In genomic region chr11:98088224-98088623, GRCm38 (mm10) we compare ENCODE assay signal across 8 mouse cellular contexts. TPM values are rescaled to one million over a fixed set of nuclear protein-coding genes. Genes with fewer than 3 reads are reported as not detected.
DNase-seq lines count a peak whose midpoint lies in the region; ATAC-seq lines count a peak whose summit lies in the region.

No protein-coding gene starts in this region.

- 50% methylated on average over 7 of the region's 7 CpGs for WGBS in neural tube, embryonic 13.5 days
- WGBS in forebrain, embryonic 16.5 days: 44% methylated on average over 7 of the region's 7 CpGs

- no peaks in the 10 kb centered on the region for H3K27me3 ChIP-seq in neural tube, embryonic 13.5 days
- H3K27me3 ChIP-seq in forebrain, embryonic 16.5 days (replicated peaks; ENCODE audit: control insufficient read depth, insufficient read depth, low read length): no peaks in the 10 kb centered on the region

- no peak overlapping the region for H3K4me3 ChIP-seq in neural tube, embryonic 13.5 days
- no peak overlapping the region for H3K4me3 ChIP-seq in forebrain, embryonic 16.5 days (replicated peaks; ENCODE audit: low read length)

- no peak for DNase-seq in neural tube, embryonic 10.5 days (ENCODE audit: extremely low spot score, low spot score)
- peak; percentile 72 to 75 for DNase-seq in adrenal gland, postnatal 36 days
- peak; percentile 39 to 42 for DNase-seq in heart, adult 18-20 months
- DNase-seq in kidney, postnatal 14 days: peak; percentile 45
- DNase-seq in right cerebral cortex, postnatal 4 days: peak; percentile 16

- no peak overlapping the region for H3K27ac ChIP-seq in neural tube, embryonic 13.5 days (replicated peaks)
- H3K27ac ChIP-seq in forebrain, embryonic 16.5 days (ENCODE audit: low read length): no peak overlapping the region

- H3K9me3 ChIP-seq in neural tube, embryonic 13.5 days: no peaks in the 10 kb centered on the region
- H3K9me3 ChIP-seq in forebrain, embryonic 16.5 days (ENCODE audit: control insufficient read depth, low read length): no peaks in the 10 kb centered on the region

- H3K4me2 ChIP-seq in neural tube, embryonic 13.5 days: no peak overlapping the region
- no peak overlapping the region for H3K4me2 ChIP-seq in forebrain, embryonic 16.5 days (ENCODE audit: low read length)

- no peaks in the 10 kb centered on the region for H3K4me1 ChIP-seq in neural tube, embryonic 13.5 days (replicated peaks)
- H3K4me1 ChIP-seq in forebrain, embryonic 16.5 days (replicated peaks; ENCODE audit: control insufficient read depth, insufficient read depth, low read length): 0 out of 2 replicates have a peak, but pooled peaks cover 2% of the 10 kb centered on the region

- no peak overlapping the region for H3K9ac ChIP-seq in neural tube, embryonic 13.5 days
- H3K9ac ChIP-seq in forebrain, embryonic 16.5 days (replicated peaks; ENCODE audit: low read depth, low read length): no peak overlapping the region

- peaks cover 64% of the 10 kb centered on the region for H3K36me3 ChIP-seq in neural tube, embryonic 13.5 days
- peaks cover 18% of the 10 kb centered on the region for H3K36me3 ChIP-seq in forebrain, embryonic 16.5 days (ENCODE audit: control insufficient read depth, insufficient read depth)

- peak; percentile 19; the same call in 1 of the 2 replicates for ATAC-seq in neural tube, embryonic 13.5 days (ENCODE audit: low read depth)
- no peak for ATAC-seq in megakaryocyte, adult 5-6 weeks (ENCODE audit: poor library complexity, severe bottlenecking)
- ATAC-seq in forebrain, embryonic 16.5 days: no peak

RNA-seq across cellular contexts. Expression of gene Stac2, which starts 35.0 kb away (rescaled TPM):
- polyA plus RNA-seq in neural tube, embryonic 13.5 days (2015; fragmentation: Nextera tagmentation; extraction: Ambion mirVana): 12.5 and 13.9 TPM in 2 replicates
- 1 to 10 TPM; 1.7 to 6.9 TPM for total RNA-seq in adrenal gland, postnatal 36 days (2021)
- total RNA-seq in heart, adult 18-20 months (2021): under 1 TPM; 0.15 to 0.25 TPM
- 0.09 TPM in 1 of 2 replicates, not detected in the other for total RNA-seq in megakaryocyte, adult 5-6 weeks (2015)
- total RNA-seq in megakaryocyte, adult 5-6 weeks (2017): 0.04 and 0.08 TPM in 2 replicates
- polyA plus RNA-seq in forebrain, embryonic 16.5 days (2015; fragmentation: Nextera tagmentation; extraction: Ambion mirVana): 3.4 and 5.4 TPM in 2 replicates
